Mouse (Mus musculus) forebrain, postnatal 0 days (tissue): Measurements from ENCODE around the gene Casp3. TPM values are rescaled to one million over a fixed set of nuclear protein-coding genes. Genes with fewer than 3 reads are reported as not detected.

Experiments
- ATAC-seq: fragments of 200-750 bp; cut with Nextera tagmentation; 2 replicates; pipeline ENCODE4 v1.8.0; 2017; ENCODE audit warnings: mild to moderate bottlenecking, moderate library complexity
- DNase-seq: peaks from one replicate; pipeline ENCODE4 v3.0.0-alpha.2; 2015
- H3K27ac ChIP-seq: fragments of 300-500 bp; sonication (generic); 2 replicates; pipeline ENCODE4 v1.5.1; 2014; ENCODE audit warnings: low read depth, mild to moderate bottlenecking, antibody characterized with exemption, low read length, moderate library complexity, mixed read lengths
- H3K27me3 ChIP-seq: fragments of 300-500 bp; sonication (generic); 2 replicates; pipeline ENCODE4 v1.6.1; 2014; ENCODE audit warnings: mild to moderate bottlenecking, low read length, mixed read lengths; ENCODE audit not compliant: insufficient read depth
- H3K36me3 ChIP-seq: fragments of 300-500 bp; sonication (generic); 2 replicates; pipeline ENCODE4 v1.6.1; 2014; ENCODE audit warnings: mild to moderate bottlenecking, moderate library complexity; ENCODE audit not compliant: insufficient read depth
- H3K4me1 ChIP-seq: fragments of 300-500 bp; sonication (generic); 2 replicates; pipeline ENCODE4 v1.6.1; 2014; ENCODE audit warnings: antibody characterized with exemption; ENCODE audit not compliant: insufficient read depth
- H3K4me2 ChIP-seq: fragments of 300-500 bp; sonication (generic); 2 replicates; pipeline ENCODE4 v1.6.1; 2014; ENCODE audit warnings: low read depth, mild to moderate bottlenecking, moderate library complexity
- H3K4me3 ChIP-seq: fragments of 300-500 bp; sonication (generic); 2 replicates; pipeline ENCODE4 v1.5.1; 2014; ENCODE audit warnings: low read depth, low read length, mixed read lengths
- H3K9ac ChIP-seq: fragments of 300-500 bp; sonication (generic); 2 replicates; pipeline ENCODE4 v1.6.1; 2014; ENCODE audit warnings: mild to moderate bottlenecking
- H3K9me3 ChIP-seq: fragments of 300-500 bp; sonication (generic); 2 replicates; pipeline ENCODE4 v1.6.1; 2016; ENCODE audit warnings: low read length
- CTCF ChIP-seq: sonication (generic); IDR thresholded peaks from 2 replicates; pipeline ENCODE4 v1.5.1; 2016; ENCODE audit warnings: antibody characterized with exemption, control low read depth, low read depth
- WGBS: fragments of 180-500 bp; shearing (Covaris S2); extraction: QIAGEN DNeasy Blood & Tissue Kit; methylation state at CpG from one replicate; pipeline ENCODE4 v1.1.7; 2014; 5-methylcytosine and 5-hydroxymethylcytosine counted together
- polyA plus RNA-seq: library from polyadenylated mRNA; unstranded; fragments of >200 nt; fragmentation: Nextera tagmentation; extraction: Ambion mirVana; gene quantifications from 2 replicates; pipeline ENCODE4 v1.2.1, GENCODE M21; 2015
- total RNA-seq: library from RNA; depleted of rRNA; stranded (reverse); fragments of >200 nt; gene quantifications from 2 replicates; pipeline ENCODE4 v1.2.3, GENCODE M21; 2014

The Casp3 gene
- total and polyA plus RNA-seq, 2 experiments from 2014 or later, result 232 to 271 TPM

GRCm38 (mm10) chr8:46622446-46623270 is 5.6 kb downstream of the Casp3 start:
- no peaks in the 10 kb centered on the region for H3K27me3 ChIP-seq
- peaks cover 10% of the 10 kb centered on the region for H3K4me1 ChIP-seq
- WGBS, result 61% methylated on average over 9 of the region's 9 CpGs
- H3K9me3 ChIP-seq, result no peaks in the 10 kb centered on the region
- H3K4me2 ChIP-seq, result no peak overlapping the region
- H3K27ac ChIP-seq, result no peak overlapping the region
- H3K4me3 ChIP-seq, result no peak overlapping the region
- H3K9ac ChIP-seq, result no peak overlapping the region
- no peak for TF ChIP-seq CTCF
- DNase-seq, result no peak
- ATAC-seq, result no peak
- no peaks in the 10 kb centered on the region for H3K36me3 ChIP-seq

GRCm38 (mm10) chr8:46625166-46625565 is 8.1 kb downstream of the Casp3 start:
- Histone ChIP-seq H3K9ac (no peak overlapping the region), H3K4me2 (no peak overlapping the region), H3K27me3 (no peaks in the 10 kb centered on the region), H3K27ac (no peak overlapping the region), H3K36me3 (peaks cover 5% of the 10 kb centered on the region; the same call in 1 of the 2 replicates), H3K4me1 (no peaks in the 10 kb centered on the region; the same call in 1 of the 2 replicates), H3K4me3 (no peak overlapping the region), H3K9me3 (no peaks in the 10 kb centered on the region)
- TF ChIP-seq CTCF, result no peak
- no peak for DNase-seq
- 61% methylated on average over 1 of the region's 1 CpGs for WGBS
- ATAC-seq, result no peak

GRCm38 (mm10) chr8:46626642-46627041 is 9.6 kb downstream of the Casp3 start:
- TF ChIP-seq CTCF, result no peak
- no peak for ATAC-seq
- no peak overlapping the region for H3K9ac ChIP-seq
- DNase-seq, result no peak
- H3K4me1 ChIP-seq, result no peaks in the 10 kb centered on the region
- peaks cover 11% of the 10 kb centered on the region for H3K36me3 ChIP-seq
- no peaks in the 10 kb centered on the region for H3K27me3 ChIP-seq
- H3K9me3 ChIP-seq, result no peaks in the 10 kb centered on the region
- no peak overlapping the region for H3K27ac ChIP-seq
- H3K4me3 ChIP-seq, result no peak overlapping the region
- WGBS, result 97% methylated on average over 5 of the region's 5 CpGs
- no peak overlapping the region for H3K4me2 ChIP-seq

GRCm38 (mm10) chr8:46627881-46628280 is 10.8 kb downstream of the Casp3 start:
- Histone ChIP-seq H3K27ac (no peak overlapping the region), H3K27me3 (no peaks in the 10 kb centered on the region), H3K4me2 (no peak overlapping the region), H3K4me1 (no peaks in the 10 kb centered on the region), H3K36me3 (peaks cover 17% of the 10 kb centered on the region), H3K4me3 (no peak overlapping the region), H3K9ac (no peak overlapping the region), H3K9me3 (no peaks in the 10 kb centered on the region)
- 80% methylated on average over 7 of the region's 7 CpGs for WGBS
- ATAC-seq (no peak), DNase-seq (no peak)
- no peak for TF ChIP-seq CTCF

GRCm38 (mm10) chr8:46628645-46629044 is 11.6 kb downstream of the Casp3 start:
- ATAC-seq, result no peak
- H3K36me3 ChIP-seq, result peaks cover 24% of the 10 kb centered on the region
- no peaks in the 10 kb centered on the region for H3K4me1 ChIP-seq
- no peaks in the 10 kb centered on the region for H3K27me3 ChIP-seq
- TF ChIP-seq CTCF, result no peak
- WGBS, result 100% methylated on average over 1 of the region's 1 CpGs
- no peak overlapping the region for H3K27ac ChIP-seq
- no peaks in the 10 kb centered on the region for H3K9me3 ChIP-seq
- H3K4me2 ChIP-seq, result no peak overlapping the region
- H3K9ac ChIP-seq, result no peak overlapping the region
- no peak overlapping the region for H3K4me3 ChIP-seq
- no peak for DNase-seq

- Histone ChIP-seq H3K9ac (no peak overlapping the region), H3K36me3 (peaks cover 42% of the 10 kb centered on the region), H3K4me2 (no peak overlapping the region), H3K4me1 (no peaks in the 10 kb centered on the region), H3K27ac (no peak overlapping the region), H3K27me3 (no peaks in the 10 kb centered on the region), H3K4me3 (no peak overlapping the region), H3K9me3 (no peaks in the 10 kb centered on the region)
- 98% methylated on average over 3 of the region's 3 CpGs for WGBS
- no peak for TF ChIP-seq CTCF
- DNase-seq (no peak), ATAC-seq (no peak)
Observed at GRCm38 (mm10) chr8:46630422-46630821, 13.3 kb downstream of the Casp3 start.

GRCm38 (mm10) chr8:46630932-46631331 is 13.8 kb downstream of the Casp3 start:
- no peak for TF ChIP-seq CTCF
- WGBS, result 98% methylated on average over 4 of the region's 4 CpGs
- H3K36me3 ChIP-seq, result peaks cover 47% of the 10 kb centered on the region

More at GRCm38 (mm10) chr8:46630932-46631331, 13.8 kb downstream of the Casp3 start:
- Histone ChIP-seq H3K9me3 (no peaks in the 10 kb centered on the region), H3K4me3 (no peak overlapping the region), H3K9ac (no peak overlapping the region), H3K27ac (no peak overlapping the region), H3K4me1 (no peaks in the 10 kb centered on the region), H3K27me3 (no peaks in the 10 kb centered on the region), H3K4me2 (no peak overlapping the region)
- no peak for ATAC-seq
- DNase-seq, result no peak
